Mouse (Mus musculus) ES-E14 (cell line): ENCODE measurements at regions not wholly inside any gene's neighbourhood (a gene's known extent, or its start where the extent isn't known, plus 50 kb on each side); places are given as distances from the start of the nearest gene placed in this dataset.
A peak's percentile ranks its signal among the peaks of the same experiment; 100 is the strongest.

Source experiments
- DNase-seq: peaks from one replicate; pipeline ENCODE4 v3.0.0-alpha.2; 2013; ENCODE audit warnings: low read depth, low spot score
- H3K27ac ChIP-seq: 2 replicates; pipeline ENCODE4 v1.5.1; 2012; ENCODE audit warnings: low read depth, mild to moderate bottlenecking, low read length, moderate library complexity, mixed read lengths; ENCODE audit not compliant: poor library complexity, insufficient read depth, severe bottlenecking
- H3K36me3 ChIP-seq: 2 replicates; pipeline ENCODE4 v1.6.1; 2012; ENCODE audit warnings: mild to moderate bottlenecking, low read length, moderate library complexity, mixed read lengths; ENCODE audit not compliant: control insufficient read depth, poor library complexity, insufficient read depth, severe bottlenecking
- H3K4me1 ChIP-seq, 2 experiments: fragments of 150-350 bp in 1 of 2; sonication (generic) in 1 of 2; 2 replicates each; pipeline ENCODE4 v1.6.1; 2012; ENCODE audit warnings: low read length in 2 of 2, mild to moderate bottlenecking in 1 of 2, mixed read lengths in 1 of 2; ENCODE audit not compliant: control insufficient read depth in 2 of 2, insufficient read depth in 2 of 2, poor library complexity in 1 of 2
- H3K4me3 ChIP-seq, 2 experiments: fragments of 150-350 bp in 1 of 2; sonication (generic) in 1 of 2; 2 replicates each; pipeline ENCODE4 v1.5.1; 2012; ENCODE audit warnings: low read length in 2 of 2, low read depth in 1 of 2, mild to moderate bottlenecking in 1 of 2, mixed read lengths in 1 of 2; ENCODE audit not compliant: insufficient read depth in 1 of 2, poor library complexity in 1 of 2, severe bottlenecking in 1 of 2
- H3K9ac ChIP-seq: 2 replicates; pipeline ENCODE4 v1.6.1; 2012; ENCODE audit warnings: low read depth, mild to moderate bottlenecking, low read length, mixed read lengths; ENCODE audit not compliant: poor library complexity, insufficient read depth, severe bottlenecking
- H3K9me3 ChIP-seq: fragments of 150-350 bp; sonication (generic); 2 replicates; pipeline ENCODE4 v1.6.1; 2012; ENCODE audit warnings: low read depth, mild to moderate bottlenecking, low read length; ENCODE audit not compliant: control insufficient read depth, insufficient read depth
- CHD2 ChIP-seq: IDR thresholded peaks from 2 replicates; pipeline ENCODE4 v1.6.1; 2014; ENCODE audit warnings: mild to moderate bottlenecking, low read depth, low read length, inconsistent platforms
- HCFC1 ChIP-seq: IDR thresholded peaks from 2 replicates; pipeline ENCODE4 v1.6.1; 2012; ENCODE audit warnings: low read length, inconsistent platforms, borderline replicate concordance; ENCODE audit not compliant: insufficient read depth
- MAFK ChIP-seq: IDR thresholded peaks from 2 replicates; pipeline ENCODE4 v1.6.1; 2014; ENCODE audit warnings: mild to moderate bottlenecking, low read depth, low read length, inconsistent platforms; ENCODE audit not compliant: insufficient read depth
- ZC3H11A ChIP-seq: IDR thresholded peaks from 2 replicates; pipeline ENCODE4 v1.6.1; 2012; ENCODE audit warnings: low read depth, mild to moderate bottlenecking, inconsistent platforms, low read length, borderline replicate concordance
- ZNF384 ChIP-seq: IDR thresholded peaks from 2 replicates; pipeline ENCODE4 v1.6.1; 2012; ENCODE audit warnings: low read depth, low read length, inconsistent platforms
- in situ Hi-C, 2 experiments: fragments of 600-800 bp; cut with MboI; formaldehyde crosslinking; loops; one replicate each; pipeline ENCODE4 v1.15.1; 2025; ENCODE audit warnings: low sequenced_read_pairs in 2 of 2, inconsistent platforms in 1 of 2; ENCODE audit not compliant: unreplicated experiment in 2 of 2

- Histone ChIP-seq H3K4me3 (no peak overlapping the region), H3K9me3 (no peaks in the 10 kb centered on the region), H3K4me1 (peaks cover 2% of the 10 kb centered on the region in 2 experiments; a peak in 3 of 4 replicates), H3K27ac (no peak overlapping the region), H3K9ac (no peak overlapping the region), H3K36me3 (no peaks in the 10 kb centered on the region)
- in situ Hi-C loops: loop anchor here (10.0 to 25.0 kb wide), 2 partner anchors 263 to 280 kb away; partner anchors contain the start of gene Ivns1abp (in 1 of the 2)
- TF ChIP-seq CHD2: no peak
- DNase-seq: no peak
Measured at GRCm38 (mm10) chr1:151074508-151075314, 81.5 kb upstream of the Hmcn1 start.

GRCm38 (mm10) chr1:151075541-151075940, 82.3 kb upstream of the Hmcn1 start:
- Histone ChIP-seq H3K4me3 (no peak overlapping the region), H3K4me1 (peaks cover 4 to 8% of the 10 kb centered on the region in 2 experiments; a peak in 3 of 4 replicates), H3K36me3 (no peaks in the 10 kb centered on the region), H3K9ac (no peak overlapping the region), H3K9me3 (no peaks in the 10 kb centered on the region), H3K27ac (no peak overlapping the region)
- in situ Hi-C loops: loop anchor here (10.0 to 25.0 kb wide), 2 partner anchors 262 to 279 kb away; partner anchors contain the start of gene Ivns1abp (in 1 of the 2)
- TF ChIP-seq MAFK: no peak
- TF ChIP-seq ZC3H11A: no peak
- no peak for TF ChIP-seq CHD2
- TF ChIP-seq HCFC1: no peak
- no peak for TF ChIP-seq ZNF384
- DNase-seq: no peak

- peak; percentile 88; the same call in 1 of the 2 replicates for TF ChIP-seq ZC3H11A
- no peak for TF ChIP-seq ZNF384
- DNase-seq: peak; percentile 56
- Histone ChIP-seq H3K36me3 (no peaks in the 10 kb centered on the region), H3K9me3 (no peaks in the 10 kb centered on the region), H3K27ac (no peak overlapping the region), H3K4me3 (no peak overlapping the region), H3K9ac (no peak overlapping the region; the same call in 1 of the 2 replicates), H3K4me1 (peaks cover 8% of the 10 kb centered on the region in 2 experiments)
- in situ Hi-C loops: loop anchor here (10.0 to 25.0 kb wide), 2 partner anchors 258 to 276 kb away; partner anchors contain the start of gene Ivns1abp (in 1 of the 2)
Measured at GRCm38 (mm10) chr1:151078909-151079522, 85.8 kb upstream of the Hmcn1 start.

- DNase-seq: no peak
- Histone ChIP-seq H3K27ac (no peak overlapping the region), H3K9ac (no peak overlapping the region; the same call in 1 of the 2 replicates), H3K4me3 (no peak overlapping the region), H3K4me1 (peaks cover 8% of the 10 kb centered on the region in 2 experiments), H3K9me3 (no peaks in the 10 kb centered on the region), H3K36me3 (no peaks in the 10 kb centered on the region)
- TF ChIP-seq HCFC1 (no peak), MAFK (no peak), ZC3H11A (no peak), CHD2 (no peak), ZNF384 (no peak)
- in situ Hi-C loops: loop anchor here (10.0 to 25.0 kb wide), 2 partner anchors 258 to 275 kb away; partner anchors contain the start of gene Ivns1abp (in 1 of the 2)
Measured at GRCm38 (mm10) chr1:151079614-151080360, 86.6 kb upstream of the Hmcn1 start.
